Mouse (Mus musculus) MEL (cell line): ENCODE results near the gene Gpr61. TPM values are rescaled to one million over a fixed set of nuclear protein-coding genes. Genes with fewer than 3 reads are reported as not detected.

Experiments
- DNase-seq: peaks from one replicate; pipeline ENCODE4 v3.0.0; 2011; ENCODE audit warnings: low read depth, low spot score
- H3K27ac ChIP-seq: 2 replicates; pipeline ENCODE4 v1.5.1; 2012; ENCODE audit warnings: low read depth, mild to moderate bottlenecking, control low read depth, low read length, moderate library complexity; ENCODE audit not compliant: control insufficient read depth
- H3K27me3 ChIP-seq, 2 experiments: fragments of 150-350 bp in 1 of 2; sonication (generic) in 1 of 2; 2 replicates each; pipeline ENCODE4 v1.6.1; 2012; ENCODE audit warnings: low read length in 2 of 2, mild to moderate bottlenecking in 2 of 2, improper control_type of control experiment in 1 of 2, moderate library complexity in 1 of 2; ENCODE audit not compliant: insufficient read depth in 2 of 2, control insufficient read depth in 1 of 2
- H3K36me3 ChIP-seq, 2 experiments: 2 replicates each; pipeline ENCODE4 v1.6.1; 2012 to 2014; ENCODE audit warnings: low read length in 2 of 2, improper control_type of control experiment in 1 of 2, inconsistent platforms in 1 of 2, mild to moderate bottlenecking in 1 of 2; ENCODE audit not compliant: insufficient read depth in 2 of 2, control insufficient read depth in 1 of 2
- H3K4me1 ChIP-seq, 2 experiments: fragments of 150-350 bp in 1 of 2; sonication (generic) in 1 of 2; 2 replicates each; pipeline ENCODE4 v1.6.1; 2012; ENCODE audit warnings: low read length in 2 of 2, improper control_type of control experiment in 1 of 2, mild to moderate bottlenecking in 1 of 2; ENCODE audit not compliant: insufficient read depth in 2 of 2, control insufficient read depth in 1 of 2
- H3K4me3 ChIP-seq, 2 experiments: fragments of 150-350 bp in 1 of 2; sonication (generic) in 1 of 2; 2 replicates each; pipeline ENCODE4 v1.5.1; 2012; ENCODE audit warnings: low read depth in 2 of 2, low read length in 2 of 2, mild to moderate bottlenecking in 2 of 2, moderate library complexity in 2 of 2, control low read depth in 1 of 2, improper control_type of control experiment in 1 of 2; ENCODE audit not compliant: control insufficient read depth in 1 of 2, insufficient read depth in 1 of 2
- H3K79me2 ChIP-seq: 2 replicates; pipeline ENCODE4 v1.6.1; 2012; ENCODE audit warnings: mild to moderate bottlenecking, low read length, moderate library complexity; ENCODE audit not compliant: control insufficient read depth, poor library complexity, insufficient read depth
- H3K9ac ChIP-seq: 2 replicates; pipeline ENCODE4 v1.6.1; 2012; ENCODE audit warnings: low read depth, mild to moderate bottlenecking, control low read depth, low read length, moderate library complexity; ENCODE audit not compliant: control insufficient read depth, poor library complexity, severe bottlenecking
- H3K9me3 ChIP-seq: fragments of 150-350 bp; sonication (generic); replicated peaks from 2 replicates; pipeline ENCODE4 v1.6.1; 2012; ENCODE audit warnings: mild to moderate bottlenecking, low read length, improper control_type of control experiment, moderate library complexity; ENCODE audit not compliant: insufficient read depth
- BHLHE40 ChIP-seq: IDR thresholded peaks from 2 replicates; pipeline ENCODE4 v1.6.1; 2012; ENCODE audit warnings: low read depth, mild to moderate bottlenecking, inconsistent platforms, low read length, improper control_type of control experiment, borderline replicate concordance
- CHD1 ChIP-seq: IDR thresholded peaks from 2 replicates; pipeline ENCODE4 v1.6.1; 2012; ENCODE audit warnings: low read depth, mild to moderate bottlenecking, inconsistent platforms, low read length, improper control_type of control experiment
- CHD2 ChIP-seq: IDR thresholded peaks from 2 replicates; pipeline ENCODE4 v1.6.1; 2011; ENCODE audit warnings: low read length, improper control_type of control experiment
- CTCF ChIP-seq, 3 experiments: IDR thresholded peaks in 2 of 3; conservative IDR thresholded peaks in 1 of 3; 2 replicates each; pipeline ENCODE4 v1.5.1; 2011 to 2012; ENCODE audit warnings: low read length in 3 of 3, low read depth in 2 of 3, mild to moderate bottlenecking in 2 of 3, improper control_type of control experiment in 1 of 3, inconsistent platforms in 1 of 3, mixed read lengths in 1 of 3, moderate library complexity in 1 of 3; ENCODE audit not compliant: control insufficient read depth in 1 of 3, insufficient read depth in 1 of 3, poor library complexity in 1 of 3, severe bottlenecking in 1 of 3
- E2F4 ChIP-seq: IDR thresholded peaks from 2 replicates; pipeline ENCODE4 v1.6.1; 2011; ENCODE audit warnings: low read depth, low read length, improper control_type of control experiment, borderline replicate concordance
- ELF1 ChIP-seq: IDR thresholded peaks from 2 replicates; pipeline ENCODE4 v1.6.1; 2014; ENCODE audit warnings: low read depth, mild to moderate bottlenecking, inconsistent platforms, low read length, improper control_type of control experiment, moderate library complexity
- EP300 ChIP-seq, 2 experiments: IDR thresholded peaks; 2 replicates each; pipeline ENCODE4 v1.6.1; 2011; ENCODE audit warnings: improper control_type of control experiment in 2 of 2, low read length in 2 of 2, low read depth in 1 of 2, mild to moderate bottlenecking in 1 of 2
- ETS1 ChIP-seq: IDR thresholded peaks from 2 replicates; pipeline ENCODE4 v1.6.1; 2012; ENCODE audit warnings: low read depth, mild to moderate bottlenecking, inconsistent platforms, low read length, improper control_type of control experiment, moderate library complexity
- GABPA ChIP-seq: IDR thresholded peaks from 2 replicates; pipeline ENCODE4 v1.6.1; 2012; ENCODE audit warnings: low read depth, mild to moderate bottlenecking, inconsistent platforms, low read length, improper control_type of control experiment, moderate library complexity
- GATA1 ChIP-seq: IDR thresholded peaks from 2 replicates; pipeline ENCODE4 v1.6.1; 2011; ENCODE audit warnings: low read depth, low read length, improper control_type of control experiment
- HCFC1 ChIP-seq: IDR thresholded peaks from 2 replicates; pipeline ENCODE4 v1.6.1; 2012; ENCODE audit warnings: low read depth, mild to moderate bottlenecking, inconsistent platforms, low read length, improper control_type of control experiment, moderate library complexity
- JUND ChIP-seq: IDR thresholded peaks from 2 replicates; pipeline ENCODE4 v1.6.1; 2011; ENCODE audit warnings: low read depth, mild to moderate bottlenecking, improper control_type of control experiment, low read length
- KAT2A ChIP-seq: conservative IDR thresholded peaks from 2 replicates; pipeline ENCODE4 v1.6.1; 2012; ENCODE audit warnings: low read depth, low read length, improper control_type of control experiment, inconsistent platforms
- MAFK ChIP-seq: IDR thresholded peaks from 2 replicates; pipeline ENCODE4 v1.6.1; 2011; ENCODE audit warnings: low read depth, mild to moderate bottlenecking, low read length, improper control_type of control experiment, borderline replicate concordance
- MAX ChIP-seq: IDR thresholded peaks from 2 replicates; pipeline ENCODE4 v1.6.1; 2011; ENCODE audit warnings: low read length, improper control_type of control experiment
- MAZ ChIP-seq: IDR thresholded peaks from 2 replicates; pipeline ENCODE4 v1.6.1; 2012; ENCODE audit warnings: low read depth, mild to moderate bottlenecking, inconsistent platforms, low read length, improper control_type of control experiment
- MEF2A ChIP-seq: IDR thresholded peaks from 2 replicates; pipeline ENCODE4 v1.6.1; 2014; ENCODE audit warnings: low read depth, mild to moderate bottlenecking, inconsistent platforms, low read length, improper control_type of control experiment; ENCODE audit not compliant: poor library complexity, insufficient replicate concordance, severe bottlenecking; ENCODE audit errors: extremely low read depth
- MXI1 ChIP-seq: IDR thresholded peaks from 2 replicates; pipeline ENCODE4 v1.6.1; 2011; ENCODE audit warnings: mild to moderate bottlenecking, low read depth, low read length, improper control_type of control experiment
- MYB ChIP-seq: IDR thresholded peaks from 2 replicates; pipeline ENCODE4 v1.6.1; 2011; ENCODE audit warnings: mild to moderate bottlenecking, low read depth, low read length, improper control_type of control experiment
- MYC ChIP-seq: IDR thresholded peaks from 2 replicates; pipeline ENCODE4 v1.6.1; 2011; ENCODE audit warnings: low read depth, mild to moderate bottlenecking, low read length, improper control_type of control experiment, moderate library complexity
- NELFE ChIP-seq: IDR thresholded peaks from 2 replicates; pipeline ENCODE4 v1.6.1; 2011; ENCODE audit warnings: low read depth, low read length, improper control_type of control experiment
- NRF1 ChIP-seq: IDR thresholded peaks from 2 replicates; pipeline ENCODE4 v1.6.1; 2014; ENCODE audit warnings: low read depth, mild to moderate bottlenecking, inconsistent platforms, low read length, improper control_type of control experiment, moderate library complexity; ENCODE audit not compliant: poor library complexity, insufficient read depth, severe bottlenecking
- POLR2A ChIP-seq, 2 experiments: IDR thresholded peaks; 2 replicates each; pipeline ENCODE4 v1.6.1; 2011 to 2012; ENCODE audit warnings: low read length in 2 of 2, mild to moderate bottlenecking in 2 of 2, control low read depth in 1 of 2, improper control_type of control experiment in 1 of 2, low read depth in 1 of 2, moderate library complexity in 1 of 2; ENCODE audit not compliant: control insufficient read depth in 1 of 2, insufficient read depth in 1 of 2, poor library complexity in 1 of 2
- POLR2AphosphoS2 ChIP-seq: IDR thresholded peaks from 2 replicates; pipeline ENCODE4 v1.6.1; 2011; ENCODE audit warnings: low read length, improper control_type of control experiment
- POLR2AphosphoS5 ChIP-seq: IDR thresholded peaks from 2 replicates; pipeline ENCODE4 v1.6.1; 2012; ENCODE audit warnings: low read depth, borderline replicate concordance, mild to moderate bottlenecking, inconsistent platforms, low read length, moderate library complexity, mixed read lengths
- RAD21 ChIP-seq: IDR thresholded peaks from 2 replicates; pipeline ENCODE4 v1.6.1; 2011; ENCODE audit warnings: mild to moderate bottlenecking, low read depth, low read length, improper control_type of control experiment
- RCOR1 ChIP-seq: IDR thresholded peaks from 2 replicates; pipeline ENCODE4 v1.6.1; 2012; ENCODE audit warnings: low read depth, mild to moderate bottlenecking, inconsistent platforms, low read length, improper control_type of control experiment
- SIN3A ChIP-seq: IDR thresholded peaks from 2 replicates; pipeline ENCODE4 v1.6.1; 2012; ENCODE audit warnings: low read length, improper control_type of control experiment, inconsistent platforms
- SMC3 ChIP-seq: IDR thresholded peaks from 2 replicates; pipeline ENCODE4 v1.6.1; 2011; ENCODE audit warnings: low read depth, low read length, improper control_type of control experiment
- TAL1 ChIP-seq: IDR thresholded peaks from 2 replicates; pipeline ENCODE4 v1.6.1; 2012; ENCODE audit warnings: mild to moderate bottlenecking, inconsistent platforms, low read length, moderate library complexity, mixed read lengths
- TBP ChIP-seq: IDR thresholded peaks from 2 replicates; pipeline ENCODE4 v1.8.0; 2011; ENCODE audit warnings: low read depth, low read length, improper control_type of control experiment
- TCF12 ChIP-seq: IDR thresholded peaks from 2 replicates; pipeline ENCODE4 v1.6.1; 2014; ENCODE audit warnings: low read depth, mild to moderate bottlenecking, inconsistent platforms, low read length, improper control_type of control experiment, moderate library complexity
- USF1 ChIP-seq: IDR thresholded peaks from 2 replicates; pipeline ENCODE4 v1.6.1; 2014; ENCODE audit warnings: low read depth, mild to moderate bottlenecking, inconsistent platforms, low read length, improper control_type of control experiment, moderate library complexity
- USF2 ChIP-seq, 2 experiments: IDR thresholded peaks; 2 replicates each; pipeline ENCODE4 v1.6.1; 2011 to 2012; ENCODE audit warnings: improper control_type of control experiment in 2 of 2, low read length in 2 of 2, borderline replicate concordance in 1 of 2, inconsistent platforms in 1 of 2, low read depth in 1 of 2, mild to moderate bottlenecking in 1 of 2; ENCODE audit not compliant: insufficient read depth in 1 of 2
- ZC3H11A ChIP-seq: IDR thresholded peaks from 2 replicates; pipeline ENCODE4 v1.6.1; 2012; ENCODE audit warnings: low read depth, mild to moderate bottlenecking, inconsistent platforms, low read length, improper control_type of control experiment
- ZKSCAN1 ChIP-seq: IDR thresholded peaks from 2 replicates; pipeline ENCODE4 v1.6.1; 2012; ENCODE audit warnings: low read depth, mild to moderate bottlenecking, inconsistent platforms, low read length, improper control_type of control experiment, moderate library complexity
- ZMIZ1 ChIP-seq: IDR thresholded peaks from 2 replicates; pipeline ENCODE4 v1.6.1; 2012; ENCODE audit warnings: low read depth, mild to moderate bottlenecking, inconsistent platforms, low read length, improper control_type of control experiment, moderate library complexity
- ZNF384 ChIP-seq: IDR thresholded peaks from 2 replicates; pipeline ENCODE4 v1.6.1; 2012; ENCODE audit warnings: low read depth, mild to moderate bottlenecking, inconsistent platforms, low read length, improper control_type of control experiment
- polyA plus RNA-seq, 2 experiments: library from polyadenylated mRNA; stranded (reverse) in 1 of 2; unstranded in 1 of 2; fragments of >175 nt in 1 of 2; fragments of >200 nt in 1 of 2; gene quantifications; 2 replicates each; pipeline versions ENCODE4 v1.2.1 to v1.2.4; 2012; ENCODE audit warnings: low replicate concordance in 2 of 2, low read depth in 1 of 2; ENCODE audit not compliant: insufficient read length in 2 of 2, insufficient read depth in 1 of 2, missing spikeins in 1 of 2
- total RNA-seq: library from RNA; depleted of rRNA; stranded (reverse); fragments of 300-350 nt; gene quantifications from 2 replicates; pipeline ENCODE4 v1.2.3, GENCODE M21; 2012

The Gpr61 gene
- total and polyA plus RNA-seq, 3 experiments, result 0.04 to 0.07 TPM; not detected in 1

- peak; percentile 67 for DNase-seq
- Histone ChIP-seq H3K79me2 (peaks cover 37% of the 10 kb centered on the region), H3K4me1 (peaks cover 8 to 9% of the 10 kb centered on the region in 2 experiments), H3K4me3 (peak overlapping the region; percentile 92 to 97), H3K9me3 (no peaks in the 10 kb centered on the region), H3K27me3 (no peaks in the 10 kb centered on the region), H3K9ac (peak overlapping the region; percentile 80), H3K27ac (peak overlapping the region; percentile 99), H3K36me3 (peaks cover 2 to 28% of the 10 kb centered on the region in 2 experiments; a peak in 3 of 4 replicates)
- TF ChIP-seq ZC3H11A (no peak), GABPA (no peak), USF1 (no peak), CTCF (IDR thresholded peaks at IDR 0.05 in 2 of 3, conservative IDR thresholded peaks at IDR 0.05 in 1 of 3; ENCODE audit: control insufficient read depth in 1 of 3, insufficient read depth in 1 of 3, low read depth in 2 of 3, low read length in 3 of 3, poor library complexity in 1 of 3, severe bottlenecking in 1 of 3) (no peak), ZNF384 (no peak), E2F4 (no peak), MXI1 (no peak), NRF1 (no peak), GATA1 (peak; percentile 73), POLR2A (IDR thresholded peaks at IDR 0.05; ENCODE audit: control insufficient read depth in 1 of 2, insufficient read depth in 1 of 2, low read depth in 1 of 2, low read length in 2 of 2, poor library complexity in 1 of 2) (no peak), SMC3 (no peak), CHD2 (no peak), TCF12 (peak; percentile 39; the same call in 1 of the 2 replicates), ETS1 (peak; percentile 76), MEF2A (no peak), JUND (no peak), ELF1 (0 out of 2 replicates have a peak, but pooled peaks have one; percentile 20), KAT2A (no peak), RAD21 (no peak), TAL1 (no peak), MYB (no peak), MAZ (no peak), POLR2AphosphoS5 (no peak), TBP (no peak), HCFC1 (0 out of 2 replicates have a peak, but pooled peaks have one; percentile 14), RCOR1 (peak; percentile 57; the same call in 1 of the 2 replicates), MYC (no peak), SIN3A (no peak), NELFE (no peak), EP300 (IDR thresholded peaks at IDR 0.05; ENCODE audit: low read depth in 1 of 2, low read length in 2 of 2) (peak; percentile 72 to 77), USF2 (IDR thresholded peaks at IDR 0.05; ENCODE audit: borderline replicate concordance in 1 of 2, insufficient read depth in 1 of 2, low read depth in 1 of 2, low read length in 2 of 2) (no peak), ZMIZ1 (no peak), BHLHE40 (no peak), CHD1 (no peak; the same call in 1 of the 2 replicates), ZKSCAN1 (no peak), MAFK (no peak), POLR2AphosphoS2 (no peak), MAX (no peak)
Measured at GRCm38 (mm10) chr3:108146671-108147070, 8.0 kb downstream of the Gpr61 start.
